Mouse (Mus musculus): ENCODE results near the gene Casc3. TPM values are rescaled to one million over a fixed set of nuclear protein-coding genes. Genes with fewer than 3 reads are reported as not detected.

The Casc3 gene
- polyA plus RNA-seq, 1 experiment from 2014 or later = 32.2 TPM

DNA sequence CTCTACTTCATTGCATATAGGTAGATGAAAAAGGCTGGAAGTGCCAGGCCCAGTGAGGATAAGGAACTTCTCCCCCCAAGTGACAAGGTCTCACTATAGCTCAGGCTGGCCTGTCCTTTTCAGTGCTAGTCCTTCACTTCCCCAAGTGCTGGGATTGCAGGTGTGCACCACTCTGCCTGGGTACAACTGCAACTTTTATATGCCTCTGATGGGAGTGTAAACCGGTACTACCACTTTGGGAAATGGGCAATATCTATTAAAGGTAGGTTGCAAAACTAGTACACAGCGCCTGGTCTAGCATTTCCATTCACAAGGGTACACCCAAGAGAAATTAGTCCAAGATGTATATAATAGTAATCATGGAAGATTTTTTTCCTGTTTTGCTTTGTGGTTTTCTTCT is 50.0 kb downstream of the Casc3 start:
- Histone ChIP-seq H3K4me1 (ENCODE audit: control insufficient read depth, insufficient read depth, low read length) (no peaks in the 10 kb centered on the region; the same call in 1 of the 2 replicates), H3K27ac (replicated peaks; ENCODE audit: low read depth, low read length) (no peak overlapping the region), H3K9ac (ENCODE audit: low read depth, low read length) (no peak overlapping the region), H3K4me2 (ENCODE audit: low read depth, low read length) (no peak overlapping the region), H3K27me3 (replicated peaks; ENCODE audit: control insufficient read depth, insufficient read depth, low read length) (no peaks in the 10 kb centered on the region), H3K36me3 (ENCODE audit: control insufficient read depth, insufficient read depth, low read length) (no peaks in the 10 kb centered on the region), H3K9me3 (ENCODE audit: control insufficient read depth, low read length) (no peaks in the 10 kb centered on the region), H3K4me3 (ENCODE audit: low read depth, low read length) (no peak overlapping the region)
- no peak for DNase-seq (ENCODE audit: low spot score)
- ATAC-seq (ENCODE audit: low read depth) = no peak
- WGBS = 86% methylated on average over 2 of the region's 2 CpGs

DNA sequence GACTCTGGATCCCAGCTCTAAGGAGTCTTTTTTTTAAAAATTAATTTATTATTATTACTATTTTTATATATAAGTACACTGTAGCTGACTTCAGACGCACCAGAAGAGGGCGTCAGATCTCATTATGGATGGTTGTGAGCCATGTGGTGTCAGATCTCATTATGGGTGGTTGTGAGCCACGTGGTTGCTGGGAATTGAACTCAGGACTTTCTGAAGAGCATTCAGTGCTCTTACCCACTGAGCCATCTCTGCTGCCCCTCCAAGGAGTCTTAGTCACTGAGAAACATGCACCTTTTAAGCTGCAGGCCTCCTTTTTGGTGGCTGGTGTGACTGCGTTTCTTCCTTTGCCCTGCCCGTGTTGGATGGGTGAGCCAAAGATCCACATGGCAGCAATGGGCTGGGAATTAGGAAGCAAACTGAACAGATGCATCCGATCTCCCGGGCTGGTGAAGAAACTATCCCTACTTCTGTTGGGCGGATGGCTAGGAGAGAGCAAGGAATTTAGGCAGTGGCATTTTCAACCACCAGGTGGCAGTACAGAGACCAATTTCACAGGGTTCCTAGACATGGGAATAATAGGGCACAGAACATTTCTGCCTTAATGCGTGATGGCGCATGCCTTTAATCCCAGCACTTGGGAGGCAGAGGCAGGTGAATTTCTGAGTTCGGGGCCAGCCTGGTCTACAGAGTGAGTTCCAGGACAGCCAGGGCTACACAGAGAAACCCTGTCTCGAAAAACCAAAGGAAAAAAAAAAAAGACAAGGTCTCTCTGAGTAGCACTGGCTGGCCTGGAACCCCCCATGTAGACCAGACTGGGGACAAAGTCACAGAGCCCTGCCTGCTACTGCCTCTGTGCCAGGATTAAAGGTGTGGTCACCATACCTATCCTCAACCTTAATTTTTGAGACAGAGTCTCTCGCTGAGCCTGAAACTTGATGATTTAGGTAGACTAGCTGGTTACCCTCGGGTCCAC is 54.3 kb downstream of the Casc3 start:
- Histone ChIP-seq H3K27me3 (replicated peaks; ENCODE audit: control insufficient read depth, insufficient read depth, low read length) (no peaks in the 10 kb centered on the region), H3K4me3 (ENCODE audit: low read depth, low read length) (no peak overlapping the region), H3K4me2 (ENCODE audit: low read depth, low read length) (no peak overlapping the region), H3K36me3 (ENCODE audit: control insufficient read depth, insufficient read depth, low read length) (no peaks in the 10 kb centered on the region), H3K4me1 (ENCODE audit: control insufficient read depth, insufficient read depth, low read length) (peaks cover 5% of the 10 kb centered on the region; the same call in 1 of the 2 replicates), H3K9me3 (ENCODE audit: control insufficient read depth, low read length) (no peaks in the 10 kb centered on the region), H3K9ac (ENCODE audit: low read depth, low read length) (no peak overlapping the region), H3K27ac (replicated peaks; ENCODE audit: low read depth, low read length) (no peak overlapping the region)
- DNase-seq (ENCODE audit: low spot score) = peak; percentile 87
- peak; percentile 50; the same call in 1 of the 2 replicates for ATAC-seq (ENCODE audit: low read depth)
- 33% methylated on average over 14 of the region's 14 CpGs for WGBS

- WGBS = 14% methylated on average over 21 of the region's 41 CpGs
- Histone ChIP-seq H3K4me1 (ENCODE audit: control insufficient read depth, insufficient read depth, low read length) (peaks cover 8% of the 10 kb centered on the region; the same call in 1 of the 2 replicates), H3K36me3 (ENCODE audit: control insufficient read depth, insufficient read depth, low read length) (peaks cover 20% of the 10 kb centered on the region; the same call in 1 of the 2 replicates), H3K27ac (replicated peaks; ENCODE audit: low read depth, low read length) (peak within 1 kb of the TSS; percentile 92), H3K27me3 (replicated peaks; ENCODE audit: control insufficient read depth, insufficient read depth, low read length) (no peaks in the 10 kb centered on the region), H3K4me3 (ENCODE audit: low read depth, low read length) (peak within 1 kb of the TSS; percentile 69), H3K4me2 (ENCODE audit: low read depth, low read length) (peak within 1 kb of the TSS; percentile 66), H3K9ac (ENCODE audit: low read depth, low read length) (peak within 1 kb of the TSS; percentile 81), H3K9me3 (ENCODE audit: control insufficient read depth, low read length) (no peaks in the 10 kb centered on the region)
- ATAC-seq (ENCODE audit: low read depth) (peak; percentile 94), DNase-seq (ENCODE audit: low spot score) (peak; percentile 98)
These were observed 58.5 kb downstream of the Casc3 start, which contains the start of gene Wipf2 for GRCm38 (mm10) chr11:98863028-98863750. TSS of gene Wipf2 (plus strand) at chr11:98863638.

GRCm38 (mm10) chr11:98863751-98864429 is 59.2 kb downstream of the Casc3 start:
- Histone ChIP-seq H3K36me3 (ENCODE audit: control insufficient read depth, insufficient read depth, low read length) (peaks cover 27% of the 10 kb centered on the region; the same call in 1 of the 2 replicates), H3K27ac (replicated peaks; ENCODE audit: low read depth, low read length) (peak overlapping the region; percentile 92), H3K4me1 (ENCODE audit: control insufficient read depth, insufficient read depth, low read length) (peaks cover 8% of the 10 kb centered on the region; the same call in 1 of the 2 replicates), H3K4me2 (ENCODE audit: low read depth, low read length) (peak overlapping the region; percentile 66), H3K4me3 (ENCODE audit: low read depth, low read length) (peak overlapping the region; percentile 69), H3K9me3 (ENCODE audit: control insufficient read depth, low read length) (no peaks in the 10 kb centered on the region), H3K27me3 (replicated peaks; ENCODE audit: control insufficient read depth, insufficient read depth, low read length) (no peaks in the 10 kb centered on the region), H3K9ac (ENCODE audit: low read depth, low read length) (peak overlapping the region; percentile 81)
- ATAC-seq (ENCODE audit: low read depth) (peak; percentile 83), DNase-seq (ENCODE audit: low spot score) (peak; percentile 84)
- WGBS = under 1% methylated on average over 28 of the region's 39 CpGs

- no peak for DNase-seq (ENCODE audit: low spot score)
These were observed 62.6 kb downstream of the Casc3 start for GRCm38 (mm10) chr11:98867293-98867692.

DNA sequence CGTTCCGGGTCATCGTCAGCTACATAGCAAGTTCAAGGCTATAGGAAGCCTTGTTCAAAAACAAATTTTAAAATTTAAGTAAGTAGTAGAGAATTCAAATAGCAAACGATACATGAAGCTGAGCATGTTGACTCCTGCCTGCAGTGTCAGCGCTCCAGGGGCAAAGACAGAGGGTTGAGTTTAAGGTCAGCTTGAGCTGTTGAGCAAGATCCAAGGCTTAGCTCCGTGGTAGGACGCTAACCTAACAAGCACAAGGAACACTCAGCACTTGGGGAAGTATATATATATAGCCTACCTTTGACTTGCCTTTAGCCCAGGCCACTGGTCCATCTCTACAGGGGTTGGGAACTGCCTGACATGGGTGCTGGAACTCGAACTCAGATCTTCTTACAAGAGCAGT is 65.2 kb downstream of the Casc3 start:
- Histone ChIP-seq H3K36me3 (ENCODE audit: control insufficient read depth, insufficient read depth, low read length) (peaks cover 49% of the 10 kb centered on the region; the same call in 1 of the 2 replicates), H3K9ac (ENCODE audit: low read depth, low read length) (no peak overlapping the region), H3K4me1 (ENCODE audit: control insufficient read depth, insufficient read depth, low read length) (peaks cover 8% of the 10 kb centered on the region; the same call in 1 of the 2 replicates), H3K4me2 (ENCODE audit: low read depth, low read length) (no peak overlapping the region), H3K27ac (replicated peaks; ENCODE audit: low read depth, low read length) (no peak overlapping the region), H3K4me3 (ENCODE audit: low read depth, low read length) (no peak overlapping the region), H3K9me3 (ENCODE audit: control insufficient read depth, low read length) (no peaks in the 10 kb centered on the region), H3K27me3 (replicated peaks; ENCODE audit: control insufficient read depth, insufficient read depth, low read length) (no peaks in the 10 kb centered on the region)
- 87% methylated on average over 8 of the region's 8 CpGs for WGBS
- DNase-seq (ENCODE audit: low spot score) (no peak), ATAC-seq (ENCODE audit: low read depth) (no peak)

More at GRCm38 (mm10) chr11:98867293-98867692, 62.6 kb downstream of the Casc3 start:
- Histone ChIP-seq H3K4me3 (ENCODE audit: low read depth, low read length) (no peak overlapping the region), H3K9me3 (ENCODE audit: control insufficient read depth, low read length) (no peaks in the 10 kb centered on the region), H3K4me1 (ENCODE audit: control insufficient read depth, insufficient read depth, low read length) (peaks cover 16% of the 10 kb centered on the region; the same call in 1 of the 2 replicates), H3K4me2 (ENCODE audit: low read depth, low read length) (no peak overlapping the region), H3K27ac (replicated peaks; ENCODE audit: low read depth, low read length) (no peak overlapping the region), H3K27me3 (replicated peaks; ENCODE audit: control insufficient read depth, insufficient read depth, low read length) (no peaks in the 10 kb centered on the region), H3K36me3 (ENCODE audit: control insufficient read depth, insufficient read depth, low read length) (peaks cover 36% of the 10 kb centered on the region; the same call in 1 of the 2 replicates), H3K9ac (ENCODE audit: low read depth, low read length) (no peak overlapping the region)
- WGBS = 88% methylated on average over 12 of the region's 12 CpGs
- ATAC-seq (ENCODE audit: low read depth) = no peak

DNA sequence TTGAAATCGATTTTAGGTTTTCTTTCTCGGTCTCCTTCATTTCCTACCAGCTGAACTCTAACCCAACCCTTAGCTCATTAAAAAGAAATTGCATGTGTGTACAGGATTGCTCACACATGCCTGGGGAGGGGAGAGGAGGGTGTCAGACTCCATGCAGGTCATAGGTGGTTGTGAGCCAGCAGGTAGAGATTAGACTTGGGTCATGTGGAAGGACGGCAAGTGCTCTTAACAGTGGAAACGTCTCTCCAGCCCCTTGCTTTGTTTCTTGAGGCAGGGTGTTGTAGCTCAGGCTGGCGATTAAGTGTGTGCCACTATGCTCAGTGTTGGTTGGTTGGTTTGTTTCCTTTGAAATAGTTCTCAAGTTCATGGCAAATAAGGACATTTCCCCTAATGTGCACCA is 66.1 kb downstream of the Casc3 start:
- no peaks in the 10 kb centered on the region for H3K9me3 ChIP-seq (ENCODE audit: control insufficient read depth, low read length)
- no peaks in the 10 kb centered on the region for H3K27me3 ChIP-seq (replicated peaks; ENCODE audit: control insufficient read depth, insufficient read depth, low read length)
- H3K4me2 ChIP-seq (ENCODE audit: low read depth, low read length) = no peak overlapping the region
- H3K9ac ChIP-seq (ENCODE audit: low read depth, low read length) = no peak overlapping the region
- ATAC-seq (ENCODE audit: low read depth) = no peak
- 78% methylated on average over 5 of the region's 5 CpGs for WGBS
- H3K4me1 ChIP-seq (ENCODE audit: control insufficient read depth, insufficient read depth, low read length) = peaks cover 8% of the 10 kb centered on the region; the same call in 1 of the 2 replicates
- H3K36me3 ChIP-seq (ENCODE audit: control insufficient read depth, insufficient read depth, low read length) = peaks cover 49% of the 10 kb centered on the region; the same call in 1 of the 2 replicates
- DNase-seq (ENCODE audit: low spot score) = no peak
- no peak overlapping the region; the same call in 1 of the 2 replicates for H3K27ac ChIP-seq (replicated peaks; ENCODE audit: low read depth, low read length)
- no peak overlapping the region for H3K4me3 ChIP-seq (ENCODE audit: low read depth, low read length)

DNA sequence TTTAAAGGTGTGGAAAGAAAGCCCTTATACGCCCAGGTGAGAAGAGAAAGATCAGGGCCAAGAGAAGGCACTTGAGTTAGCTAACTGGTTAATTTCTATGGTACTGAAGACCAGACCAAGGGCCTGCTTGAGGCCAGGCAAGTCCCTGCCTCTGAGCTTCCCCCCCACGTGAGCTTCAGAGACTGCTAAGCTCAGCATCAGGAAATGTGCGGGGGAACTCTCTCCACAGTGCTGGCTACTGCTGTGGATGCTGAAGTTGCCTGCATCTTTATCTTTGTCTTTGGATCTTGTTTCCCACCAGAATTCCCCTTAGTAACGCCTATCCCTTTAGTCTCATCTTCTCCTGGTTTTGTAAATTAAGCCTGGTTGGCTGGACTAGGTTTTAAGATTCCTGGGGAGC is 66.7 kb downstream of the Casc3 start:
- Histone ChIP-seq H3K4me1 (ENCODE audit: control insufficient read depth, insufficient read depth, low read length) (peaks cover 8% of the 10 kb centered on the region; the same call in 1 of the 2 replicates), H3K4me3 (ENCODE audit: low read depth, low read length) (no peak overlapping the region), H3K27me3 (replicated peaks; ENCODE audit: control insufficient read depth, insufficient read depth, low read length) (no peaks in the 10 kb centered on the region), H3K27ac (replicated peaks; ENCODE audit: low read depth, low read length) (peak overlapping the region; percentile 75), H3K36me3 (ENCODE audit: control insufficient read depth, insufficient read depth, low read length) (peaks cover 46% of the 10 kb centered on the region; the same call in 1 of the 2 replicates), H3K4me2 (ENCODE audit: low read depth, low read length) (no peak overlapping the region), H3K9ac (ENCODE audit: low read depth, low read length) (no peak overlapping the region), H3K9me3 (ENCODE audit: control insufficient read depth, low read length) (no peaks in the 10 kb centered on the region)
- DNase-seq (ENCODE audit: low spot score) (no peak), ATAC-seq (ENCODE audit: low read depth) (no peak)
- WGBS = 51% methylated on average over 4 of the region's 4 CpGs
